Mouse (Mus musculus) CH12.LX (cell line): ENCODE data around the gene Ubtf. TPM values are rescaled to one million over a fixed set of nuclear protein-coding genes. Genes with fewer than 3 reads are reported as not detected.

Experiments used
- DNase-seq: peaks from one replicate; pipeline ENCODE4 v3.0.0-alpha.2; 2013; ENCODE audit errors: extremely low read depth
- H3K27ac ChIP-seq: 2 replicates; pipeline ENCODE4 v1.5.1; 2012; ENCODE audit warnings: low read depth, mild to moderate bottlenecking, control low read depth, moderate library complexity; ENCODE audit not compliant: insufficient read depth
- H3K27me3 ChIP-seq: replicated peaks from 2 replicates; pipeline ENCODE3; 2012; ENCODE audit warnings: inconsistent platforms
- H3K36me3 ChIP-seq, 2 experiments: replicated peaks in 1 of 2; 2 replicates each; pipeline versions ENCODE3 to v1.6.1; 2012; ENCODE audit warnings: inconsistent platforms in 1 of 2, low read length in 1 of 2, mild to moderate bottlenecking in 1 of 2, mixed read lengths in 1 of 2, moderate library complexity in 1 of 2; ENCODE audit not compliant: control insufficient read depth in 1 of 2, insufficient read depth in 1 of 2
- H3K4me1 ChIP-seq, 2 experiments: 2 replicates each; pipeline ENCODE4 v1.6.1; 2012; ENCODE audit warnings: inconsistent platforms in 1 of 2, moderate library complexity in 1 of 2; ENCODE audit not compliant: insufficient read depth in 2 of 2, control insufficient read depth in 1 of 2
- H3K4me2 ChIP-seq: 2 replicates; pipeline ENCODE4 v1.6.1; 2012; ENCODE audit warnings: low read depth, mild to moderate bottlenecking, control low read depth; ENCODE audit not compliant: poor library complexity, insufficient read depth, severe bottlenecking
- H3K4me3 ChIP-seq, 3 experiments: fragments of 150-350 bp in 1 of 3; sonication (generic) in 1 of 3; replicated peaks in 1 of 3; 2 replicates each; pipeline versions ENCODE3 to v1.5.1; 2011 to 2012; ENCODE audit warnings: low read depth in 2 of 3, low read length in 2 of 3, mild to moderate bottlenecking in 2 of 3, moderate library complexity in 2 of 3, control low read depth in 1 of 3, improper control_type of control experiment in 1 of 3, inconsistent platforms in 1 of 3, mixed read lengths in 1 of 3; ENCODE audit not compliant: poor library complexity in 1 of 3
- H3K79me2 ChIP-seq: replicated peaks from 2 replicates; pipeline ENCODE4 v1.6.1; 2012; ENCODE audit warnings: mild to moderate bottlenecking, moderate library complexity; ENCODE audit not compliant: control insufficient read depth, poor library complexity, insufficient read depth, severe bottlenecking; ENCODE audit errors: extremely low read depth
- H3K9ac ChIP-seq: 2 replicates; pipeline ENCODE4 v1.6.1; 2012; ENCODE audit warnings: low read depth, mild to moderate bottlenecking, control low read depth, moderate library complexity; ENCODE audit not compliant: insufficient read depth
- H3K9me3 ChIP-seq: replicated peaks from 2 replicates; pipeline ENCODE3; 2012; ENCODE audit warnings: low read length, inconsistent platforms, mixed read lengths
- BHLHE40 ChIP-seq: IDR thresholded peaks from 2 replicates; pipeline ENCODE4 v1.6.1; 2011; ENCODE audit warnings: mild to moderate bottlenecking, low read depth, low read length, improper control_type of control experiment
- CHD1 ChIP-seq: IDR thresholded peaks from 2 replicates; pipeline ENCODE4 v1.6.1; 2012; ENCODE audit warnings: low read depth, low read length, improper control_type of control experiment, inconsistent platforms
- CHD2 ChIP-seq: IDR thresholded peaks from 2 replicates; pipeline ENCODE4 v1.6.1; 2011; ENCODE audit warnings: low read length, improper control_type of control experiment
- CTCF ChIP-seq, 2 experiments: IDR thresholded peaks in 1 of 2; conservative IDR thresholded peaks in 1 of 2; 2 replicates each; pipeline ENCODE4 v1.5.1; 2011 to 2012; ENCODE audit warnings: low read depth in 2 of 2, low read length in 2 of 2, improper control_type of control experiment in 1 of 2, inconsistent platforms in 1 of 2, mild to moderate bottlenecking in 1 of 2, moderate library complexity in 1 of 2
- EP300 ChIP-seq: IDR thresholded peaks from 2 replicates; pipeline ENCODE4 v1.6.1; 2011; ENCODE audit warnings: low read length, improper control_type of control experiment
- JUND ChIP-seq: conservative IDR thresholded peaks from 2 replicates; pipeline ENCODE4 v1.6.1; 2011; ENCODE audit warnings: low read depth, low read length, improper control_type of control experiment
- MAX ChIP-seq: IDR thresholded peaks from 2 replicates; pipeline ENCODE4 v1.6.1; 2011; ENCODE audit warnings: low read length, improper control_type of control experiment
- MAZ ChIP-seq: IDR thresholded peaks from 2 replicates; pipeline ENCODE4 v1.6.1; 2012; ENCODE audit warnings: low read depth, mild to moderate bottlenecking, inconsistent platforms, low read length, improper control_type of control experiment, moderate library complexity
- MEF2A ChIP-seq: IDR thresholded peaks from 2 replicates; pipeline ENCODE4 v1.6.1; 2014; ENCODE audit warnings: low read depth, mild to moderate bottlenecking, inconsistent platforms, low read length, improper control_type of control experiment, borderline replicate concordance
- NELFE ChIP-seq: IDR thresholded peaks from 2 replicates; pipeline ENCODE4 v1.6.1; 2011; ENCODE audit warnings: low read depth, low read length, improper control_type of control experiment
- NRF1 ChIP-seq: IDR thresholded peaks from 2 replicates; pipeline ENCODE4 v1.6.1; 2014; ENCODE audit warnings: low read depth, mild to moderate bottlenecking, inconsistent platforms, low read length, improper control_type of control experiment, moderate library complexity
- PAX5 ChIP-seq: IDR thresholded peaks from 2 replicates; pipeline ENCODE4 v1.6.1; 2012; ENCODE audit warnings: low read length, inconsistent platforms, mixed read lengths
- POLR2A ChIP-seq: IDR thresholded peaks from 2 replicates; pipeline ENCODE4 v1.6.1; 2011; ENCODE audit warnings: low read depth, mild to moderate bottlenecking, improper control_type of control experiment, low read length
- POLR2AphosphoS2 ChIP-seq: IDR thresholded peaks from 2 replicates; pipeline ENCODE4 v1.6.1; 2011; ENCODE audit warnings: low read depth, low read length, improper control_type of control experiment
- RCOR1 ChIP-seq: conservative IDR thresholded peaks from 2 replicates; pipeline ENCODE4 v1.6.1; 2012; ENCODE audit warnings: low read depth, mild to moderate bottlenecking, inconsistent platforms, low read length, improper control_type of control experiment
- SIN3A ChIP-seq: IDR thresholded peaks from 2 replicates; pipeline ENCODE4 v1.6.1; 2012; ENCODE audit warnings: low read length, improper control_type of control experiment, inconsistent platforms
- SMC3 ChIP-seq: IDR thresholded peaks from 2 replicates; pipeline ENCODE4 v1.6.1; 2011; ENCODE audit warnings: low read depth, low read length, improper control_type of control experiment
- UBTF ChIP-seq: IDR thresholded peaks from 2 replicates; pipeline ENCODE4 v1.6.1; 2012; ENCODE audit warnings: low read depth, mild to moderate bottlenecking, inconsistent platforms, low read length, improper control_type of control experiment, moderate library complexity
- USF1 ChIP-seq: IDR thresholded peaks from 2 replicates; pipeline ENCODE4 v1.6.1; 2014; ENCODE audit warnings: low read depth, mild to moderate bottlenecking, inconsistent platforms, low read length, improper control_type of control experiment
- ZC3H11A ChIP-seq: IDR thresholded peaks from 2 replicates; pipeline ENCODE4 v1.6.1; 2012; ENCODE audit warnings: low read depth, mild to moderate bottlenecking, inconsistent platforms, low read length, improper control_type of control experiment
- ZNF384 ChIP-seq: IDR thresholded peaks from 2 replicates; pipeline ENCODE4 v1.6.1; 2012; ENCODE audit warnings: low read depth, low read length, improper control_type of control experiment, inconsistent platforms
- dilution Hi-C: fragments of 300-500 bp; cut with MboI; formaldehyde crosslinking; loops from 2 replicates; pipeline ENCODE4 v1.14.3; 2020; ENCODE audit warnings: low sequenced_read_pairs; ENCODE audit not compliant: extremely low pct_unique_long_range_greater_than_20kb, extremely low pct_ligation_motif_present
- in situ Hi-C: fragments of 300-500 bp; cut with MboI; formaldehyde crosslinking; loops from 3 replicates; pipeline ENCODE4 v1.14.3; 2019; ENCODE audit warnings: low sequenced_read_pairs, low pct_ligation_motif_present, low pct_unique_long_range_greater_than_20kb, mixed read lengths
- polyA plus RNA-seq: library from polyadenylated mRNA; unstranded; fragments of >175 nt; gene quantifications from 2 replicates; pipeline ENCODE4 v1.2.1, GENCODE M21; 2012; ENCODE audit warnings: low read depth; ENCODE audit not compliant: insufficient read length
- total RNA-seq, 2 experiments: library from RNA; depleted of rRNA; stranded (reverse); fragments of 300-350 nt in 1 of 2; fragments of >200 nt in 1 of 2; gene quantifications; 2 replicates each; pipeline ENCODE4 v1.2.3; 2012 to 2014

Ubtf gene
- total and polyA plus RNA-seq, 3 experiments, result 89.9 to 126 (median 124) TPM

DNA sequence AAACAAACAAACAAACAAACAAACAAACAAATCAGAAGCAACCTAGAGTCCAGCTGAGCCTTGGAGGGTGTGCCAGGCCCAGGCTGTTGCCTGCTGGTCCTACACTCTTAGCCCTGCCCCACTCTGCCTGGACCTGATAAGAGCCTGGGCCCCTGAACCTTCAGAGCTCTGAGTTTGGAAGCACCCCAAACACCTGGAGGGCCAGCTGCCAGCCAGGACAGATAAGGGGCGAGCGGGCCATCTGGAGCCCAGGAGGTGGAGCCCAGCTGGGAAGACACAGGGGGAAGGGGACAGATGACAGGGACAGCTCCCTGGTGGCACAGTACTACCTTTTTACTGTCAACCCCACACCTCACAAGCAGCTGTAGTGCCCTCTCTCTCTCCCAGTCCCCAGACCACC, 44.1 kb upstream of the Ubtf start:
- H3K27ac ChIP-seq, result no peak overlapping the region
- TF ChIP-seq EP300 (no peak), MEF2A (no peak), MAZ (no peak), PAX5 (no peak), RCOR1 (no peak), CTCF (conservative IDR thresholded peaks at IDR 0.05 in 1 of 2, IDR thresholded peaks at IDR 0.05 in 1 of 2; ENCODE audit: low read depth in 2 of 2, low read length in 2 of 2) (no peak), UBTF (no peak), CHD1 (no peak), ZC3H11A (no peak), CHD2 (no peak), SIN3A (no peak)
- H3K27me3 ChIP-seq, result peaks cover 84% of the 10 kb centered on the region
- peaks cover 28 to 44% of the 10 kb centered on the region in 2 experiments for H3K4me1 ChIP-seq
- no peaks in the 10 kb centered on the region for H3K79me2 ChIP-seq
- no peak overlapping the region for H3K4me2 ChIP-seq
- no peak for DNase-seq
- in situ Hi-C loops, result no loop called here
- dilution Hi-C loops, result no loop called here
- no peaks in the 10 kb centered on the region for H3K9me3 ChIP-seq
- no peak overlapping the region for H3K4me3 ChIP-seq
- no peaks in the 10 kb centered on the region for H3K36me3 ChIP-seq
- no peak overlapping the region for H3K9ac ChIP-seq

GRCm38 (mm10) chr11:102361776-102362495, 42.4 kb upstream of the Ubtf start:
- in situ Hi-C loops, result no loop called here
- no peak for TF ChIP-seq EP300
- TF ChIP-seq POLR2A, result no peak
- TF ChIP-seq POLR2AphosphoS2, result no peak
- no peak for TF ChIP-seq NELFE
- TF ChIP-seq USF1, result no peak
- no peak for TF ChIP-seq MAX
- no peak for TF ChIP-seq ZC3H11A
- TF ChIP-seq BHLHE40, result no peak
- TF ChIP-seq MAZ, result no peak
- no peak for TF ChIP-seq JUND
- TF ChIP-seq ZNF384, result no peak
- no peak for TF ChIP-seq CTCF (conservative IDR thresholded peaks at IDR 0.05 in 1 of 2, IDR thresholded peaks at IDR 0.05 in 1 of 2; ENCODE audit: low read depth in 2 of 2, low read length in 2 of 2)
- no peak for TF ChIP-seq SMC3
- TF ChIP-seq NRF1, result no peak
- no peaks in the 10 kb centered on the region for H3K9me3 ChIP-seq
- no peak overlapping the region for H3K4me2 ChIP-seq
- no peak overlapping the region for H3K4me3 ChIP-seq
- H3K9ac ChIP-seq, result no peak overlapping the region
- no peak overlapping the region for H3K27ac ChIP-seq
- H3K27me3 ChIP-seq, result peaks cover 94% of the 10 kb centered on the region
- H3K79me2 ChIP-seq, result no peaks in the 10 kb centered on the region
- dilution Hi-C loops, result no loop called here
- peaks cover 16 to 35% of the 10 kb centered on the region in 2 experiments for H3K4me1 ChIP-seq
- no peak for DNase-seq
- no peaks in the 10 kb centered on the region for H3K36me3 ChIP-seq
